Mouse (Mus musculus) embryonic facial prominence, embryonic 14.5 days (tissue): ENCODE measurements around the gene Abcg2. TPM values are rescaled to one million over a fixed set of nuclear protein-coding genes. Genes with fewer than 3 reads are reported as not detected.
"Not testable (repeated sequence)": the region's sequence is repeated elsewhere in the genome, so short reads cannot be mapped to it uniquely, and the experiment has no call there.

ENCODE experiments used
- ATAC-seq: fragments of 200-750 bp; cut with Nextera tagmentation; 2 replicates; pipeline ENCODE4 v1.8.0; 2017; ENCODE audit warnings: low read depth, moderate number of reproducible peaks, moderate TSS enrichment
- DNase-seq: peaks from one replicate; pipeline ENCODE4 v3.0.0-alpha.2; 2015; ENCODE audit warnings: low spot score
- H3K27ac ChIP-seq: fragments of 300-500 bp; sonication (generic); replicated peaks from 2 replicates; pipeline ENCODE4 v1.5.1; 2014; ENCODE audit warnings: low read depth, mild to moderate bottlenecking, low read length, moderate library complexity
- H3K27me3 ChIP-seq: fragments of 300-500 bp; sonication (generic); replicated peaks from 2 replicates; pipeline ENCODE4 v1.6.1; 2014; ENCODE audit warnings: low read length; ENCODE audit not compliant: control insufficient read depth, insufficient read depth
- H3K36me3 ChIP-seq: fragments of 300-500 bp; sonication (generic); 2 replicates; pipeline ENCODE4 v1.6.1; 2014; ENCODE audit warnings: low read length, mixed read lengths; ENCODE audit not compliant: control insufficient read depth, insufficient read depth
- H3K4me1 ChIP-seq: fragments of 300-500 bp; sonication (generic); 2 replicates; pipeline ENCODE4 v1.6.1; 2014; ENCODE audit warnings: antibody characterized with exemption, low read length; ENCODE audit not compliant: control insufficient read depth, insufficient read depth
- H3K4me2 ChIP-seq: fragments of 300-500 bp; sonication (generic); 2 replicates; pipeline ENCODE4 v1.6.1; 2014; ENCODE audit warnings: low read depth, mild to moderate bottlenecking, low read length, moderate library complexity, mixed read lengths
- H3K4me3 ChIP-seq: fragments of 300-500 bp; sonication (generic); 2 replicates; pipeline ENCODE4 v1.5.1; 2014; ENCODE audit warnings: low read depth, mild to moderate bottlenecking, low read length
- H3K9ac ChIP-seq: fragments of 300-500 bp; sonication (generic); 2 replicates; pipeline ENCODE4 v1.6.1; 2014; ENCODE audit warnings: low read depth, mild to moderate bottlenecking, low read length, moderate library complexity, mixed read lengths
- H3K9me3 ChIP-seq: fragments of 300-500 bp; sonication (generic); 2 replicates; pipeline ENCODE4 v1.6.1; 2016; ENCODE audit warnings: low read length; ENCODE audit not compliant: control insufficient read depth
- WGBS: fragments of 180-500 bp; shearing (Covaris S2); extraction: QIAGEN DNeasy Blood & Tissue Kit; methylation state at CpG from one replicate; pipeline ENCODE4 v1.1.7; 2014; 5-methylcytosine and 5-hydroxymethylcytosine counted together
- polyA plus RNA-seq: library from polyadenylated mRNA; unstranded; fragments of >200 nt; fragmentation: Nextera tagmentation; extraction: Ambion mirVana; gene quantifications from 2 replicates; pipeline ENCODE4 v1.2.1, GENCODE M21; 2014

Gene Abcg2
- 56.8 and 57.1 TPM in 2 replicates for polyA plus RNA-seq

DNA sequence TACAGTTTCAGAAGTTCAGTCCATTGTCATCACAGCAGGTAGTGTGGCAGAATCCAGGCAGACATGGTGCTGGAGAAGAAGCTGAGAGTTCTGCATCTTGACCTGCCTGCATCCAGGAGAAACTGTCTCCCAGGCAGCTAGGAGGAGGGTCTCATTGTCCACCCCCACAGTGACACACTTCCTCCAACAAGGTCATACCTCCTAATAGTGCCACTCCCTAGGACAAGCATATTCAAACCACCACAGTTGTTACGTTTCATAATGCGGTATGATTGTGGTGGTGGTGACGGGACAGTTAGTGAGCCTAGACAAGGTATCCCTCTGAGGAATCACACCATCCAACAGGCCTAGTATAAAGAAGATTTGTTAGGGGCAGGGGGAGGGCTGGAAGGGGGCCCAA, at the start of gene Abcg2:
TSS of gene Abcg2 (plus strand) at position 301 of the 400 bp plus-strand sequence.
- not testable (repeated sequence) for ATAC-seq, H3K27ac ChIP-seq, H3K9me3 ChIP-seq, H3K36me3 ChIP-seq, H3K4me2 ChIP-seq, H3K9ac ChIP-seq, H3K4me3 ChIP-seq, H3K4me1 ChIP-seq, DNase-seq, H3K27me3 ChIP-seq
- 93% methylated on average over 3 of the region's 3 CpGs for WGBS

DNA sequence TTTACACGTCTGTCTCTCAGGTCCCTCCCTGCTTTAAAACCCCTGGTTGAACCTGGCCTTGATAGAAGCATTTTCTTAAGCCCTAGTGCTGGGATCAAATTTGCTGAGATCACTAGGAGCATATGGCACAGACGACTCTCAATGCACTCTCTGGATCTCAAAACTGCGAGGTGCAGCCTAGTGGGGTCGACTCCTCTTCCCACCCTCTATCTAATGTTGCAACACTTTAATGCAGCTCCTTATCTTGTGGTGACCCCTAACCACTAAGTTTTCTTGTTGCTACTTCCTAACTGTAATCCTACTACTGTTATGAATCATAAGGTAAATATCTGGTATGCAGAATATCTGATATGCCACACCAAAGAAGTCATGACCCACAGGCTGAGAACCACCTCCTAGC, 44.1 kb upstream of the Abcg2 start:
- ATAC-seq, DNase-seq, H3K27me3 ChIP-seq: not testable (repeated sequence)

DNA sequence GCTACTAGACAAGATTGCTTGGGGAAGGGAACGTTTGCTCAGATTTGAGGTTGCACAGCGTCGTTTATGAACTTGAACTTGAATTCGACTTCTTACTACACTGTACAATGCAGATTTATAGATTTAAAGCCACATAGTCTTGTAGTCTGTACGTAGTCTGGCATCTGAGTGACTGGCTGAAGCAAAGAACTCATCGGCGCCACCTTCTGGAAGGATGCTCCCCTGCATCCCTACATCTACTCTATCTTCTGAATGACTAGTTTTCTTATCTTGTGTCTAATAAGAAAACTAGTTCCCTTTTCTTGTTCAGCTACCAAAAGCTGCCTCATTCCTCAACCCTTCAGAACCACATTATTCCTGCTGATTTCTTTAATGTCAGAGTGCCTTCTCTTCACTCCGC, 41.5 kb upstream of the Abcg2 start:
- WGBS: 62% methylated on average over 8 of the region's 8 CpGs
- not testable (repeated sequence) for H3K9me3 ChIP-seq, H3K4me1 ChIP-seq, H3K9ac ChIP-seq, H3K27me3 ChIP-seq, H3K27ac ChIP-seq, ATAC-seq, H3K4me2 ChIP-seq, H3K36me3 ChIP-seq, H3K4me3 ChIP-seq
- DNase-seq: peak; percentile 9

More for the DNA sequence above, 44.1 kb upstream of the Abcg2 start:
- not testable (repeated sequence) for H3K36me3 ChIP-seq, H3K4me3 ChIP-seq, H3K9me3 ChIP-seq, H3K4me1 ChIP-seq, H3K27ac ChIP-seq, H3K4me2 ChIP-seq, H3K9ac ChIP-seq
- 65% methylated on average over 4 of the region's 4 CpGs for WGBS

DNA sequence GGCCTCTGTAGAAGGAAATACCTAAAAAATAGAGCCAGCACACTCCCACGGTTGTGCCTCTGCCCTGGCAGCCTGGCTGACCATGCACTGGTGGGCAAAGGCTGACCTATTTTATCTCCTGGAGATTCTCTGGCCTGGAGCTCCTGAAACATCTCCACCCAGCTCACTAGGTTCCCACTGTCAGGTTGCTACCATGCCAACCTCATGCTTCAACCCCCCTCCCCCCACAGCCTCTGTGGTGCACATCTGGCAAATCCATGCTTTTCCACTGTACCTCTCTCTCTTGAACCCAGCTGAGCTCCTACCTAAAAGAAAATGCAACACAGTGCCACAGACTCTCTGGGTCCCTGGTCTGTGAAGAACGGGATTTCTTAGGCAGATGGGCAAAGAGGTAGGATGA, 39.4 kb upstream of the Abcg2 start:
- 38% methylated on average over 2 of the region's 2 CpGs for WGBS
- H3K4me2 ChIP-seq, H3K27me3 ChIP-seq, H3K27ac ChIP-seq, ATAC-seq, H3K4me1 ChIP-seq, H3K9me3 ChIP-seq, H3K36me3 ChIP-seq, H3K9ac ChIP-seq, DNase-seq, H3K4me3 ChIP-seq: not testable (repeated sequence)

DNA sequence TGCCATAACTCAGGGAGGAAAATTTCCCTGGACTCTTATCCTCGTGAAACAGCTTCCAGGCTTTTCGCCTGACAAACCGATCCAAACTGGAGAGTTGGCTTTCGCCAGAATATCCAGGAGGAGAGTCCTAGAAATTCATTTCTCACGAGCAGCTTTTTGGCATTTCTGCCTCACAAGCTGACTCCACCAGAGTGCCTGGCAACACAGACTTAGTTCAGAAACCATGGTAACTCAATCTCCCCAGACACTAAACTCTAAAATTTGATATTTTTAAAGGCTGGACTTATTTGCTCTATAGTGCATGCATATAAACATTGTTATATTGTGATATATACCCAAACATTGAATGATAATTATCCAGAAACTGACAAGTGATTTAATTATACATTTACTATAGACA, 38.3 kb upstream of the Abcg2 start:
- H3K4me3 ChIP-seq, H3K27ac ChIP-seq, H3K36me3 ChIP-seq, DNase-seq, H3K4me1 ChIP-seq, H3K4me2 ChIP-seq, H3K9me3 ChIP-seq, ATAC-seq, H3K27me3 ChIP-seq, H3K9ac ChIP-seq: not testable (repeated sequence)
- 62% methylated on average over 5 of the region's 5 CpGs for WGBS

DNA sequence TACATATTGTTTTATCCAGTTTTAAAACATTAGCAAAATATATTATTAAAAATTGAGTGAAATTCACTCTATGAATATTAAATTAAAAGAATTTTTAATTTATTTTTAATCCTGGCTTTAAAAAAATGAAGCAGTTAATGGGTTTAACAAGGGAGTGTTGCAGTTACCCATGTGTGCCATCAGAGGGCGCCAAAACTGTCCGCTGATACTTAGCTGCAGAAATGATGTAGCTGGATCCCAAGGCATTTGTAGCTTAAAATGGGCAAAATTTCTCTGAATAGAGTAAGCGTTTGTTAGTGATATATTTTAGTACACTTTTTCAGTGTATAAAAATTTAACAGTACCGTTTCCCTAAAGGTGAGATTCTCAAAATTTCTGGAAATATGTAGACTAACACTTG, 37.5 kb upstream of the Abcg2 start:
- Histone ChIP-seq H3K4me3 (no peak overlapping the region), H3K27ac (no peak overlapping the region), H3K27me3 (no peaks in the 10 kb centered on the region), H3K4me1 (no peaks in the 10 kb centered on the region), H3K36me3 (no peaks in the 10 kb centered on the region), H3K9me3 (no peaks in the 10 kb centered on the region), H3K9ac (no peak overlapping the region), H3K4me2 (no peak overlapping the region)
- DNase-seq (peak; percentile 76), ATAC-seq (no peak)
- 7% methylated on average over 4 of the region's 4 CpGs for WGBS

DNA sequence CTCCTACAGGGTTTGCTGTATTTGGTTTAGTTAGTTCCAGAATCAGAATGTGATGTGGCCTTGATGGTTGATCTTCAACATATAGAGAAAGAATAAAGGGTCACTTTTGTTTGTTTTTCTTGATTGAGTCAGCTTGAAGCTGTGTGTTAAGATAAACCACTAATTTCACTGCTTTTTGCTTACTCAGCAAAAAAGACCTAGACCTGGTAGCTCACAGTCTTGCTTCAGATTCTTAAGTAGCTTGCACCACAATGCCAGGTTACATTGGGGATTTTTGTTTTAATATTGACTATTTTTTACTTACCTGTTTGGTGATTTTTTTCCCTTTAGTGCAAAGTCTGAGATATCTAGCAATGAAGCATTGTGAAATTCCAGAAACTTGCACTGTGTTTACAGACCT, 30.5 kb upstream of the Abcg2 start:
- H3K27me3 ChIP-seq, H3K9ac ChIP-seq, H3K36me3 ChIP-seq, H3K4me2 ChIP-seq, H3K4me3 ChIP-seq, H3K4me1 ChIP-seq, DNase-seq, ATAC-seq, H3K9me3 ChIP-seq, H3K27ac ChIP-seq: not testable (repeated sequence)

DNA sequence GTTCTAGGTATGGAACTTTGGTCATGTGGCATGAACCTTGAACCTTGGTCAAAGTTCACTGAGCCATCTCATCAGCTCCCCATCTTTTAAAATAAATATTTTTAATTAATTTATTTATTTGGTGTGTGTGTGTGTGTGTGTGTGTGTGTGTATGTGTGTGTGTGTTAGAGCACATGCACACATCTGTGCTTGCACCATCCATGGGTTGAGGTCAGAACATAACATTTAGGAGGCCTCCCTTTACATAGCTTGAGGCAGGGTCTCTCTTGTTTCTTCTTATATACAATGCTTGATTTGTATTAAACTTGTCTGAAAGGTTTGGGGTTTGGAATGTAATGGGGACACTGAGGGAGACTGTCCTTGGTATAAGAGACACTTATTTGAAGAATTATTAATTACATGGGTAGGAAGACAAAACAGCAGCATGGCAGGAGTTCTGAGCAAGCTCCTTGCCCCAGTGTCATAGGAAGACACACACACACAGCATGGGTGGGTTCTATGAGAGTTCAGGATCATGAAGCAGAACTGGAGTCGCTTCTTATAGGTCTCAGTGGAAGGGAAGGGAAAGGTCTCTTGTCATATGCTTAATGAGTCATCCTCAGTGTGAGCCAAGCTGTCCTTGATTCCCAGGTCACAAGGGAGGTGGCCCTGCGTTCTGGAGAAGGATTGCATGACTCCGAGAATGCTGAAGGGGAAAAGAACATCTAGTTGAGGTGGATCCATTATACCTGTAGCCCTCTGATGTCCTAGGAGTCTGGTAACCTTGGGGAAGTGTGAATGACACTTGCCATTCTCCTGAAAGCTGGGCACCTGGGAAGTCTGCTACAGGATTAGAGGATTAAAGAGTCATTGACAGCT, 9.9 kb downstream of the Abcg2 start:
- not testable (repeated sequence) for ATAC-seq, DNase-seq, H3K36me3 ChIP-seq, H3K4me2 ChIP-seq, H3K4me1 ChIP-seq, H3K9ac ChIP-seq, H3K9me3 ChIP-seq, H3K4me3 ChIP-seq, H3K27ac ChIP-seq, H3K27me3 ChIP-seq
- 45% methylated on average over 3 of the region's 3 CpGs for WGBS
